Mouse (Mus musculus) thymus, adult 2 months (tissue): ENCODE data around the gene Fbxo8. TPM values are rescaled to one million over a fixed set of nuclear protein-coding genes. Genes with fewer than 3 reads are reported as not detected.
A peak's percentile ranks its signal among the peaks of the same experiment; 100 is the strongest.

Experiments
- DNase-seq: peaks from one replicate; pipeline ENCODE4 v3.0.0; 2021
- H3K27ac ChIP-seq: fragments of 200-500 bp; 2 replicates; pipeline ENCODE4 v1.5.1; 2012; ENCODE audit warnings: low read length, control low read depth; ENCODE audit not compliant: control insufficient read depth, insufficient read depth
- H3K27me3 ChIP-seq: fragments of 200-500 bp; 2 replicates; pipeline ENCODE4 v1.6.1; 2012; ENCODE audit warnings: mild to moderate bottlenecking, low read length, moderate library complexity, mixed read lengths; ENCODE audit not compliant: control insufficient read depth, insufficient read depth
- H3K36me3 ChIP-seq: fragments of 200-500 bp; 2 replicates; pipeline ENCODE4 v1.6.1; 2012; ENCODE audit warnings: mild to moderate bottlenecking, low read length, moderate library complexity; ENCODE audit not compliant: control insufficient read depth, insufficient read depth
- H3K4me1 ChIP-seq: fragments of 200-500 bp; replicated peaks from 2 replicates; pipeline ENCODE4 v1.6.1; 2012; ENCODE audit warnings: low read length; ENCODE audit not compliant: control insufficient read depth, insufficient read depth
- H3K4me3 ChIP-seq: fragments of 200-500 bp; 2 replicates; pipeline ENCODE4 v1.5.1; 2012; ENCODE audit warnings: mild to moderate bottlenecking, low read length, control low read depth, moderate library complexity; ENCODE audit not compliant: control insufficient read depth, insufficient read depth
- CTCF ChIP-seq: fragments of 200-500 bp; IDR thresholded peaks from 2 replicates; pipeline ENCODE4 v1.5.1; 2012; ENCODE audit warnings: mild to moderate bottlenecking, control low read depth, low read length, moderate library complexity, borderline replicate concordance; ENCODE audit not compliant: control insufficient read depth, poor library complexity, insufficient read depth; ENCODE audit errors: extremely low read depth
- POLR2A ChIP-seq: fragments of 200-500 bp; IDR thresholded peaks from 2 replicates; pipeline ENCODE4 v1.6.1; 2012; ENCODE audit warnings: mild to moderate bottlenecking, low read length, control low read depth, moderate library complexity; ENCODE audit not compliant: control insufficient read depth, poor library complexity, insufficient read depth; ENCODE audit errors: extremely low read depth
- WGBS: fragments of 180-500 bp; shearing (Covaris S2); methylation state at CpG from one replicate; pipeline ENCODE4 v1.1.7; 2018; 5-methylcytosine and 5-hydroxymethylcytosine counted together
- polyA plus RNA-seq: library from polyadenylated mRNA; depleted of rRNA; stranded (reverse); fragments of >200 nt; gene quantifications from 2 replicates; pipeline ENCODE4 v1.2.3, GENCODE M21; 2012

Gene Fbxo8
- polyA plus RNA-seq, 1 experiment = 14.5 TPM

DNA sequence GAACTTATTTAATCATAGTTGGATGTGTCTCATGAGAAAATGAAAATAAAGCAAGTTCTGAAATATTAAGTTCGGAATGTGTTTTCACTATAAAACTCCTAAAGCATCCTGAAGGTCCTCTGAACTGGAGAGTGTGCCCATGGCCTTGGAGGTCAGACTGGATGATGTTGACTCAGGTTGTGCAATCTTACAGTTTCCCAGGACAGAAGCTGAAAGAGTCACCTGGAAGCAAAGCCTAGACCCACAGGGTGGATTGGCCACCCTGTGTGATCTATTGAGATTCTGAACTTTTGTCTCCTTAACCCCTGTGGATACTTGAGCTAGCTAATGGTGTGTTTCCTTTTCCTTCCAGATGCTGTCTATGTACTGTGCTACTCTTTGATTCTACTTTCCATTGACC, 40.2 kb downstream of the Fbxo8 start:
- TF ChIP-seq CTCF (no peak), POLR2A (no peak)
- Histone ChIP-seq H3K27me3 (no peaks in the 10 kb centered on the region), H3K27ac (no peak overlapping the region), H3K4me3 (no peak overlapping the region), H3K36me3 (no peaks in the 10 kb centered on the region), H3K4me1 (no peaks in the 10 kb centered on the region)
- no peak for DNase-seq
- 95% methylated on average over 1 of the region's 1 CpGs for WGBS

DNA sequence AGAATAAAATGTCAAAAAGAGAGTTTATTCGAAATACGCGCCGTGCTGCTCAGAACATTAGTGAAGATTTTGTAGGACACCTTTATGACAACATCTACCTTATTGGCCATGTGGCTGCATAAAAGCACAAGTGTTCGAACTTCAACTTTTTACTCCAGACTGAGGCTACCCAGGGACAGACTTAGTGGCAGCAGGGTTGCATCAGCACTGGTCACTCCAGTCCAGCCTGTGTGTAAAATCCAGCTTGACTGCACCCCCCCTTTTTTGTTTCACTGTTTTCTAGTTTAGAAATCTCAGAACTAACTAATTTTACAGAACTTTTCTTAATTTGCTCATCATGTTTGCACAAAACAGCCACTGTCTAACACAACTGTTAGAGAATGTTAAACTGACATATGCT, 40.6 kb downstream of the Fbxo8 start:
- Histone ChIP-seq H3K4me3 (no peak overlapping the region), H3K27ac (no peak overlapping the region), H3K4me1 (no peaks in the 10 kb centered on the region), H3K27me3 (no peaks in the 10 kb centered on the region), H3K36me3 (no peaks in the 10 kb centered on the region)
- WGBS = 96% methylated on average over 5 of the region's 5 CpGs
- no peak for TF ChIP-seq CTCF
- no peak for TF ChIP-seq POLR2A
- DNase-seq = no peak

DNA sequence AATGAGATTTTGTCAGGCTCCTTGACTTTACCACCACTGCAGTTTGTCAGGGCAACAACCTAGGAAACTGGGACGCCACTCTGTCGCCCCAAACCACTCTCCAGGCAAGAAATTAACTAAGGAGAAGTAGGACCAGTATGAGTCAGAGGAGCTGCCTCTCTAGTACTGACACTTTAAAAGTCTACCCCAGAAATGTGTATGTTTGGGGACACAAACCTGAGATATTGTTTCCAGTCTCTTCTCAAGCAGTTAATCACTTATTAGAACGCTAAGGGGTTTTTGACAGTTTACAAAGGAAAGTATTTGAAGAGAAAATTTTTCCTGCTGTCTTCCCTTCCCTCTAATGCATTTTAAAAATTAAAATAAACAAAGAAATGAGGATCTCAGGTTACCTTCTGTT, 55.6 kb downstream of the Fbxo8 start:
- Histone ChIP-seq H3K4me3 (no peak overlapping the region), H3K27ac (no peak overlapping the region), H3K4me1 (no peaks in the 10 kb centered on the region), H3K27me3 (no peaks in the 10 kb centered on the region), H3K36me3 (no peaks in the 10 kb centered on the region)
- TF ChIP-seq CTCF = no peak
- DNase-seq = no peak
- 40% methylated on average over 3 of the region's 3 CpGs for WGBS

DNA sequence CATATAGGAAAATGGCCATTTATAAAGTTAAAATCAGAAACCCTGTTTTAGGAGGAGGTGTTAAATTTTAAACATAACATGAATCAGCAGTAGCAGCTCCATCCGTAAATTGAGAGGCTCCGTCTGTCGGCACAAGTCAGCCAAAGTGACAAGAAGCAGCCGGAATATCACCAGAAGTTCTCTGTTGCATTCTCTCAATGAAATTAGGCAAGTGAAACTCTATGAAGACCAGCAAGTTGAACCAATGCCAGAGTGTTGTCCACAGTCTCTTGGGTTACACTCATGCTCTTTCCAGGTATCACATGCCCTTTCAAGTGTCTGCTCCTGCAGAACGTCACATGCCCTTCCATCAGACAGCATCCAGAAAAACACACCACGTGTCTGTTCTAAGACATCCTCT, 60.8 kb downstream of the Fbxo8 start:
- DNase-seq = no peak
- H3K4me1 ChIP-seq = no peaks in the 10 kb centered on the region
- no peaks in the 10 kb centered on the region for H3K27me3 ChIP-seq
- H3K4me3 ChIP-seq = no peak overlapping the region
- H3K36me3 ChIP-seq = no peaks in the 10 kb centered on the region
- no peak for TF ChIP-seq POLR2A
- TF ChIP-seq CTCF = no peak
- no peak overlapping the region for H3K27ac ChIP-seq
- 92% methylated on average over 6 of the region's 6 CpGs for WGBS

DNA sequence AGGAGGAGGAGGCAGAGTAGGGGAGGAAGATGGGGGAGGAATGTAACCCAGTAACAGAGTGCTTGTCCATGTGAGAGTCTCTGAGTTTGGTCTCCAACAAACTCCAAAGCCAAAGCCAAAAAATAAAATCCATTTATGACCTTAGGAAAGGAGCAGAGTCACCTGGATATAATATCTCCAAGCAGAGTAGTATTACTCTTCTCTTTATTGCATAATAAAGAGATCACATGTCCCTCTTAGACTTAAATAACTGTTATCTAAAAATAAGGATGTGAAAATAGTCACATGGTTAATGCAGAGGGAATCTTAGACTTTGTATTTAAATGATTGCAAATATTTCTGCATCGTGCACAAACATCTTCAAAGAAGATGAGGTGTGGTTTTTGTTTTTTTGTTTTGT, 63.3 kb downstream of the Fbxo8 start:
- no peak for TF ChIP-seq CTCF
- no peak for TF ChIP-seq POLR2A
- WGBS = 93% methylated on average over 1 of the region's 1 CpGs
- Histone ChIP-seq H3K4me3 (no peak overlapping the region), H3K27ac (no peak overlapping the region), H3K4me1 (no peaks in the 10 kb centered on the region), H3K36me3 (no peaks in the 10 kb centered on the region), H3K27me3 (no peaks in the 10 kb centered on the region)
- DNase-seq = no peak

DNA sequence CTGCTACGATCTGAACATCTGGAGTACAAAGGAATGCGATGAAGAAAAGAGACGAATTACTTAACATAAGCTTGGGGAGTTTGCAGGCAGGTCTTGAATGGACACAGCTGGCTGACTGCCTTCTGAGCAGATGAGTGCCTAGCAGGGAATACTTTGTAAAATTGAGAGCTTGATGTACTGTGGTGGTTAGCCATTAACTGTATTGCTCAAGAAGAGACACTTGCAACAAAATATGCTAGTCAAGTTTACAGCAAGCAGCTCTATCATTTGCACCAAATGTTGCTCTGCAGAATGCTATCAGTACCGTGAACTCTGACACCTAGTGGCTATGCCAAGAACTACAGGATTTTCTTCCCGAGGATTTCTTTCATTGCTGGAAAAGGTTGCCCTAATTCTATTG, 64.1 kb downstream of the Fbxo8 start:
- H3K36me3 ChIP-seq = no peaks in the 10 kb centered on the region
- DNase-seq = peak; percentile 41
- no peak for TF ChIP-seq POLR2A
- no peak for TF ChIP-seq CTCF
- no peaks in the 10 kb centered on the region for H3K27me3 ChIP-seq
- H3K4me1 ChIP-seq = no peaks in the 10 kb centered on the region
- H3K27ac ChIP-seq = no peak overlapping the region
- no peak overlapping the region for H3K4me3 ChIP-seq
- WGBS = 31% methylated on average over 5 of the region's 5 CpGs

DNA sequence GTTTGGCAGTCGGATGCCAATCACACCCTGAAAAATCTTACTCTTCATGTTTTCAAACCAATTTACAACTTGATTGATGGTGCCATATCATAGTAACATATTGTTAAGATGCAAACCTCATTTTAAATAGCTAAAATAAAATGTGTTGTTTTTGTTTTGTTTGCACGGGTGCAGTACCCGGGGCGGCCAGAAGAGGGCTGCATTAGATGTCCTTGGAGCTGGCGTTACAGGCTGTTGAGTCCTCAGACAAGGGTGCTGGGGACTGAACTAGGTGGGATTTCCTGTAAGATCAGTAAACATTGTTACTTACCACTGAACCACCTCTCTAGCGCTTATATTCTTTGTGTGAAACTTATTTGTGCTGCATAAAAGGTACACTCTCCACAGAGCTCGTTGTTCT, 65.4 kb downstream of the Fbxo8 start:
- Histone ChIP-seq H3K27me3 (no peaks in the 10 kb centered on the region), H3K36me3 (no peaks in the 10 kb centered on the region), H3K4me3 (no peak overlapping the region), H3K27ac (no peak overlapping the region), H3K4me1 (no peaks in the 10 kb centered on the region)
- 36% methylated on average over 7 of the region's 7 CpGs for WGBS
- no peak for TF ChIP-seq POLR2A
- peak; percentile 72; the same call in 1 of the 2 replicates for TF ChIP-seq CTCF
- peak; percentile 52 for DNase-seq

DNA sequence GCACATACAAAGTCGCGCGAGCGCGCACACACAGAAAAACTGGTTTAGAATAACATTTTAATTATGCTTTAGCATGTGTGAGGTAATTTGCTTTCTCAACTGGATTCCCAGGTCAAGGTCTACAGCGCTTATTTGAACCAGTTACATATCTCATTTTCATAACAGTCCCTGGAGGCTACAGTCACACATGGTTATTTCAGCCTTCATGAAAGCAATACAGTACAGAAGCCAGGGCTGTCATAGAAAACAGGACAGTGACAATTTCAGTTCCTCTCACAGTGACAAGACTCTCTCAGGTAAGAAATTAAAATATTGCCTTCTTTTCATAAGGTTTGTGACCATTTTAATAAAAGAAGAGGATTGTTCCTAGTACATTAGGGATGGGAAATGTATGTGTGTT, 66.4 kb downstream of the Fbxo8 start:
- Histone ChIP-seq H3K36me3 (no peaks in the 10 kb centered on the region), H3K27ac (no peak overlapping the region), H3K27me3 (no peaks in the 10 kb centered on the region), H3K4me1 (no peaks in the 10 kb centered on the region), H3K4me3 (no peak overlapping the region)
- no peak for TF ChIP-seq CTCF
- no peak for TF ChIP-seq POLR2A
- WGBS = 96% methylated on average over 6 of the region's 6 CpGs
- no peak for DNase-seq
